Mouse (Mus musculus): Measurements from ENCODE around the gene Fkbp7. TPM values are rescaled to one million over a fixed set of nuclear protein-coding genes. Genes with fewer than 3 reads are reported as not detected.

Gene Fkbp7
- total RNA-seq, 4 experiments from 2014 or later = 7.3 to 8.4 (median 8.1) TPM

Other genes starting within 250 kb of the Fkbp7 start
- gene Prkra, start 25.1 kb downstream of the Fkbp7 start, total RNA-seq (2022) = 10 to 100 TPM; 17.5 to 21.9 (median 20.8) TPM
- under 1 TPM in 1 of 4 experiments, not detected in 3; 0.52 TPM for gene Pjvk, start 24.6 kb downstream of the Fkbp7 start, total RNA-seq (2022)
- 10 to 100 TPM; 40.0 to 54.5 (median 45.7) TPM for gene Plekha3, start 2.2 kb upstream of the Fkbp7 start, total RNA-seq (2022)